Mouse (Mus musculus) lung, postnatal 14 days (tissue): Measurements from ENCODE around the gene Smco4.

Source experiments
- DNase-seq: peaks from one replicate; pipeline ENCODE4 v3.0.0; 2021

The Smco4 gene

GRCm38 (mm10) chr9:15509363-15509762 is 16.1 kb downstream of the Smco4 start:
- no peak for DNase-seq

GRCm38 (mm10) chr9:15510557-15511310 is 17.5 kb downstream of the Smco4 start:
- DNase-seq = no peak

GRCm38 (mm10) chr9:15512918-15513317 is 19.7 kb downstream of the Smco4 start:
- no peak for DNase-seq

- no peak for DNase-seq
These were observed 22.8 kb downstream of the Smco4 start for GRCm38 (mm10) chr9:15516007-15516406.

GRCm38 (mm10) chr9:15517979-15518378 is 24.7 kb downstream of the Smco4 start:
- no peak for DNase-seq

- DNase-seq = no peak
These were observed 29.1 kb downstream of the Smco4 start for GRCm38 (mm10) chr9:15522348-15522747.

GRCm38 (mm10) chr9:15522887-15523286 is 29.7 kb downstream of the Smco4 start:
- no peak for DNase-seq

- DNase-seq = no peak
These were observed 30.4 kb downstream of the Smco4 start for GRCm38 (mm10) chr9:15523646-15524045.

GRCm38 (mm10) chr9:15525246-15525645 is 32.0 kb downstream of the Smco4 start:
- peak; percentile 56 for DNase-seq

- no peak for DNase-seq
These were observed 33.3 kb downstream of the Smco4 start for GRCm38 (mm10) chr9:15526539-15526938.

- no peak for DNase-seq
These were observed 34.6 kb downstream of the Smco4 start for GRCm38 (mm10) chr9:15527846-15528245.

- DNase-seq = peak; percentile 21
These were observed 35.1 kb downstream of the Smco4 start for GRCm38 (mm10) chr9:15528368-15528767.

GRCm38 (mm10) chr9:15529275-15529964 is 36.2 kb downstream of the Smco4 start:
- peak; percentile 73 for DNase-seq

- DNase-seq = no peak
These were observed 36.7 kb downstream of the Smco4 start for GRCm38 (mm10) chr9:15529965-15530320.

- no peak for DNase-seq
These were observed 38.0 kb downstream of the Smco4 start for GRCm38 (mm10) chr9:15531204-15531603.

- no peak for DNase-seq
These were observed 40.3 kb downstream of the Smco4 start for GRCm38 (mm10) chr9:15533336-15534070.

GRCm38 (mm10) chr9:15534110-15534509 is 40.9 kb downstream of the Smco4 start:
- DNase-seq = no peak

GRCm38 (mm10) chr9:15535418-15535817 is 42.2 kb downstream of the Smco4 start:
- peak; percentile 39 for DNase-seq

- DNase-seq = no peak
These were observed 43.7 kb downstream of the Smco4 start for GRCm38 (mm10) chr9:15536861-15537426.

GRCm38 (mm10) chr9:15537455-15538048 is 44.3 kb downstream of the Smco4 start:
- no peak for DNase-seq

GRCm38 (mm10) chr9:15538979-15539533 is 45.8 kb downstream of the Smco4 start:
- no peak for DNase-seq

- DNase-seq = no peak
These were observed 48.6 kb downstream of the Smco4 start for GRCm38 (mm10) chr9:15541735-15542354.
